Mouse (Mus musculus): ENCODE data around the gene Vwa3b. TPM values are rescaled to one million over a fixed set of nuclear protein-coding genes. Genes with fewer than 3 reads are reported as not detected.

Vwa3b gene
- polyA plus RNA-seq, 1 experiment from 2014 or later, result 1.3 TPM

DNA sequence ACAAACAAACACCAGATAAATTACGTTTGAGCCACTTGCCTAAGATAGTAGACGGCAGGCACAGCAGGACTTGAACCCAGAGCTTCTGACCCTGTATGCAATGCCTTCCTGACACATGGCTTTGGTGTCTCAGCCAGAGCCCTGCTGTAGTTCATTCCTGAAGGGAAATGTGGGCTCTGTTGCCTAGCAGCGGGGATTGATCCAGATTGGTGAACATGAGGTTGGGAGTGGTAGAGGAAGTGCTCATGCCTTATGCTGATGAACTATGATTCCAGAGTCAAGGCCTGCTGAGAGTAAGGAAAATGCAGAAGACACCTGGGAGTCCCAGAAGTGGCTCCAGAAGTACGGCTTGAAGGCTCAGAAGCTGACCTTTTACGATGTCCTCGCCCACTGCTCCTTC is 74.0 kb downstream of the Vwa3b start:
- WGBS, result 90% methylated on average over 6 of the region's 6 CpGs
- ATAC-seq (ENCODE audit: insufficient number of reproducible peaks, insufficient read depth, low FRiP score, low read depth), result no peak
- H3K9me3 ChIP-seq (ENCODE audit: control insufficient read depth, low read depth, low read length), result no peaks in the 10 kb centered on the region
- no peaks in the 10 kb centered on the region for H3K27me3 ChIP-seq (ENCODE audit: control insufficient read depth, insufficient read depth, low read length)
- H3K36me3 ChIP-seq (ENCODE audit: control insufficient read depth, insufficient read depth, low read length), result no peaks in the 10 kb centered on the region
- H3K4me3 ChIP-seq (ENCODE audit: low read depth, low read length), result no peak overlapping the region
- H3K4me1 ChIP-seq (ENCODE audit: control insufficient read depth, insufficient read depth, low read length), result no peaks in the 10 kb centered on the region
- no peak overlapping the region for H3K27ac ChIP-seq (ENCODE audit: low read length)
- no peak overlapping the region for H3K4me2 ChIP-seq (replicated peaks; ENCODE audit: low read depth, low read length)
- no peak overlapping the region for H3K9ac ChIP-seq (replicated peaks; ENCODE audit: low read depth, low read length)

DNA sequence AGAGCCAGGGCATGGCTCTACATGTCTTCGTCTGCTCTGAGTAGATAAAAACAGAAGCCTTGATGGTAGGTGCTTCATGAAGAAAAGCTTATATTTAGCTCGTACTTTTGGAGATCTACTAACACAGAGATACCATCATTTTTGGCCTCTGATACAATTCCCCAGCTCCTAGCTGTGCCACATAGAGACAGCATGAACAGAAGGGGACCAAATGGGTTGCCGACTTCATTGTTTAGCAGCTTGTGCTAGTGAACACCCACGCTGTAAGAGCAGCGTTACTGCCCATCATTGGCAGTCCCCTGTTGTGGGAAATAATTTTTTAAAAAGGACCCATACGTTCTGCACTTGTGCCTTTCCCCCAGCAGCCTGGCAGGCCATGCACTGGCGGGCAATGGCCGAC is 74.6 kb downstream of the Vwa3b start:
- Histone ChIP-seq H3K36me3 (ENCODE audit: control insufficient read depth, insufficient read depth, low read length) (no peaks in the 10 kb centered on the region), H3K4me2 (replicated peaks; ENCODE audit: low read depth, low read length) (no peak overlapping the region), H3K9me3 (ENCODE audit: control insufficient read depth, low read depth, low read length) (no peaks in the 10 kb centered on the region), H3K4me3 (ENCODE audit: low read depth, low read length) (no peak overlapping the region), H3K9ac (replicated peaks; ENCODE audit: low read depth, low read length) (no peak overlapping the region), H3K27ac (ENCODE audit: low read length) (no peak overlapping the region), H3K4me1 (ENCODE audit: control insufficient read depth, insufficient read depth, low read length) (no peaks in the 10 kb centered on the region), H3K27me3 (ENCODE audit: control insufficient read depth, insufficient read depth, low read length) (no peaks in the 10 kb centered on the region)
- 93% methylated on average over 8 of the region's 8 CpGs for WGBS
- ATAC-seq (ENCODE audit: insufficient number of reproducible peaks, insufficient read depth, low FRiP score, low read depth), result no peak

DNA sequence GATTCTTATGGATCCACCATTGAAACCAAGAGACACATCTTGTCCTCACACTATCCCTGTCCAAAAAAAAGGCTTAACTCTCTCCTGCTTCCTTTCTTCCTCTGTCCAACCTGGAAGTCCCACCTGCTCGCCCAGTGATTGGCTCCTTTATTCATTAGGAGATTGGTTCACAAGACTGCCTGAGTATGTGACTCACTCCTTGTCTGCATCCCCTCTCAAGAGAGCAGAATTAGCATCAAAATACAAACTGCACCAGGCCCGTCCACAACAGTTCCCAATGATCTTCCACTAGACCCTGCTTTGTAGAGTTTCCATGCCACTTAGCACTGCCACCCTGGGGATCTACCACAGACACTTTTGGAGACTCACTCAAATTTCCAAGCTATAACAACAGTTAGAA is 75.3 kb downstream of the Vwa3b start:
- WGBS, result 88% methylated on average over 2 of the region's 2 CpGs
- Histone ChIP-seq H3K27me3 (ENCODE audit: control insufficient read depth, insufficient read depth, low read length) (no peaks in the 10 kb centered on the region), H3K4me2 (replicated peaks; ENCODE audit: low read depth, low read length) (no peak overlapping the region), H3K9ac (replicated peaks; ENCODE audit: low read depth, low read length) (no peak overlapping the region), H3K4me3 (ENCODE audit: low read depth, low read length) (no peak overlapping the region), H3K36me3 (ENCODE audit: control insufficient read depth, insufficient read depth, low read length) (no peaks in the 10 kb centered on the region), H3K27ac (ENCODE audit: low read length) (no peak overlapping the region), H3K9me3 (ENCODE audit: control insufficient read depth, low read depth, low read length) (no peaks in the 10 kb centered on the region), H3K4me1 (ENCODE audit: control insufficient read depth, insufficient read depth, low read length) (no peaks in the 10 kb centered on the region)
- ATAC-seq (ENCODE audit: insufficient number of reproducible peaks, insufficient read depth, low FRiP score, low read depth), result no peak

DNA sequence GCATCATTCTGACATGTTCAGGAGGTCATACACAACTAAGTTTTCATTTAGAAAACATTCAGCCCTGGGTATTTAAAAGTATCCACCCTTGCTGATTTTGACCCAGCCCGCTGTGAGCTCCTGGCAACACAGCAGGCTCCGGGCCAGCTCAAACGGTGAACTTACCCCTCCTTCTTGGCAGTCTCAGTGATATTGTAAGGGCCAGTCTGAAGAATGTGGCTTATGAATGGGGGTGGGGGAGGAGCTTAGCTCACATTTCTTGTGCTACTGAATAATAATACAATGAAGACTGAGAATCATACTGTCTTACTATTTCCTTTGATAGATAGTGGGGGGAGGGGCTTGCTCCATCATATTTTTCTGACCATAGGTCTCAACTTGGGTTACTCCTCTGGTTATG is 78.8 kb downstream of the Vwa3b start:
- no peak for ATAC-seq (ENCODE audit: insufficient number of reproducible peaks, insufficient read depth, low FRiP score, low read depth)
- WGBS, result 58% methylated on average over 3 of the region's 3 CpGs
- no peaks in the 10 kb centered on the region for H3K4me1 ChIP-seq (ENCODE audit: control insufficient read depth, insufficient read depth, low read length)

DNA sequence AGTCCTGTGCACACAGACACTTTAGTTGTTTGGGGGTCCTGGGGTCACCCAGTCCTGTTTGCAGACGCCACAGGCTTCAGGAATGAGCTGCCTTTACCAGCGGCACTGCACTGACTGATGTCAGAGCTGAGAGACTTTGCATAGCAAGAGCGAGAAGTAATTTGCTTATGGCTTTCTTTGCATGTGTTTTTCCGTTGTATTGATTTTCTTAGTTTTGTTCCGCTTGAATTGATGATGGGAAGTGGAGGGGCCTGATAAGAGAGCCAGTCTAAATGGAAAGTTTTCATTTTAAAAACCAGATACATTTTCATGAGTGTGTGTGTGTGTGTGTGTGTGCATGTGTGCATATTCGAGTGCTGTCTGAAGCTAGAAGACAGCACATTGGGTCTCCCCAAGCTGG is 87.4 kb downstream of the Vwa3b start:
- WGBS, result 66% methylated on average over 6 of the region's 6 CpGs
- no peak overlapping the region for H3K4me2 ChIP-seq (replicated peaks; ENCODE audit: low read depth, low read length)
- H3K4me3 ChIP-seq (ENCODE audit: low read depth, low read length), result no peak overlapping the region
- no peaks in the 10 kb centered on the region for H3K36me3 ChIP-seq (ENCODE audit: control insufficient read depth, insufficient read depth, low read length)
- no peak overlapping the region for H3K9ac ChIP-seq (replicated peaks; ENCODE audit: low read depth, low read length)
- H3K27me3 ChIP-seq (ENCODE audit: control insufficient read depth, insufficient read depth, low read length), result no peaks in the 10 kb centered on the region
- no peaks in the 10 kb centered on the region; the same call in 1 of the 2 replicates for H3K4me1 ChIP-seq (ENCODE audit: control insufficient read depth, insufficient read depth, low read length)
- ATAC-seq (ENCODE audit: insufficient number of reproducible peaks, insufficient read depth, low FRiP score, low read depth), result no peak
- H3K9me3 ChIP-seq (ENCODE audit: control insufficient read depth, low read depth, low read length), result no peaks in the 10 kb centered on the region
- H3K27ac ChIP-seq (ENCODE audit: low read length), result no peak overlapping the region

More for the DNA sequence above, 78.8 kb downstream of the Vwa3b start:
- Histone ChIP-seq H3K4me3 (ENCODE audit: low read depth, low read length) (no peak overlapping the region), H3K4me2 (replicated peaks; ENCODE audit: low read depth, low read length) (no peak overlapping the region), H3K9me3 (ENCODE audit: control insufficient read depth, low read depth, low read length) (no peaks in the 10 kb centered on the region), H3K36me3 (ENCODE audit: control insufficient read depth, insufficient read depth, low read length) (no peaks in the 10 kb centered on the region), H3K27me3 (ENCODE audit: control insufficient read depth, insufficient read depth, low read length) (no peaks in the 10 kb centered on the region), H3K9ac (replicated peaks; ENCODE audit: low read depth, low read length) (no peak overlapping the region), H3K27ac (ENCODE audit: low read length) (no peak overlapping the region)

DNA sequence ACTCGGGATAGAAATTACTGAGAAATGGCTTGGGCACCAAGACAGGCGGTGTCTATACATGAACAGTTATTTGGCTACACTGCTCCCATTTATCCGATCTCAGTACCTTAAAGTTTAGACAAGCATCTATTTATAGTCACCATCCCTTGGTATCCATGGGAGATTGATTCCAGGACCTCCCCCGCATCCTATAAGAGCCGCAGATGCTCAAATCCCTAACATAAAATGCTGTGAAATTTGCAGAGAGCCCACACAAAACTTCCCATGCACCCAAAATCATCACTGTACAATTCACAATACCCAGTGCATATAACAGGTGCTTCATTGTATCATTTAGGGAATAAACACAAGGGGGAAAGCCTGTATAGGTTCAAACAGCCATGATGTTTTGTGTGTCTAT is 89.5 kb downstream of the Vwa3b start:
- Histone ChIP-seq H3K4me1 (ENCODE audit: control insufficient read depth, insufficient read depth, low read length) (no peaks in the 10 kb centered on the region; the same call in 1 of the 2 replicates), H3K9ac (replicated peaks; ENCODE audit: low read depth, low read length) (no peak overlapping the region), H3K4me2 (replicated peaks; ENCODE audit: low read depth, low read length) (no peak overlapping the region), H3K4me3 (ENCODE audit: low read depth, low read length) (no peak overlapping the region), H3K27me3 (ENCODE audit: control insufficient read depth, insufficient read depth, low read length) (no peaks in the 10 kb centered on the region), H3K9me3 (ENCODE audit: control insufficient read depth, low read depth, low read length) (no peaks in the 10 kb centered on the region), H3K27ac (ENCODE audit: low read length) (no peak overlapping the region), H3K36me3 (ENCODE audit: control insufficient read depth, insufficient read depth, low read length) (no peaks in the 10 kb centered on the region)
- WGBS, result 77% methylated on average over 5 of the region's 5 CpGs
- no peak for ATAC-seq (ENCODE audit: insufficient number of reproducible peaks, insufficient read depth, low FRiP score, low read depth)

DNA sequence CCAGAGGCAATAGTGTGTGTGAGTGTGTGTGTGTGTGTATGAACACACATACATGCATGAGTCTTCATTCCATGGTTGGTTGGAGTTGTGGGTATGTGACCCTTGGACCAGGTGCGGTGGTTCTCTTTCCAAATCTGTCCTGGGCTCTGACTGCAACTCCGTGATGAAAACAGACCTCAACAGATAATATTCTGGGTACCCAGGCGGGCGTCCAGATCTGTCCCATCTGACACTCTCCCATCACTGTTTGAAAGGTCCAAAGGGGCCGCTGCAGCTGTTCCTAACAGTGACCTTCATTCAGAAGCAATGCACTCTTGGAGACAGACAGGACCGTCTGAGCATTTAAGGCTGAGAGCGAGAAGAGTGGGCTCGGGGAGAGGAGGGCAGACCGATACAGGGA is 90.2 kb downstream of the Vwa3b start:
- H3K27me3 ChIP-seq (ENCODE audit: control insufficient read depth, insufficient read depth, low read length), result no peaks in the 10 kb centered on the region
- H3K4me1 ChIP-seq (ENCODE audit: control insufficient read depth, insufficient read depth, low read length), result peaks cover under 1% of the 10 kb centered on the region; the same call in 1 of the 2 replicates
- H3K4me2 ChIP-seq (replicated peaks; ENCODE audit: low read depth, low read length), result no peak overlapping the region
- no peaks in the 10 kb centered on the region for H3K9me3 ChIP-seq (ENCODE audit: control insufficient read depth, low read depth, low read length)
- no peak for ATAC-seq (ENCODE audit: insufficient number of reproducible peaks, insufficient read depth, low FRiP score, low read depth)
- H3K9ac ChIP-seq (replicated peaks; ENCODE audit: low read depth, low read length), result no peak overlapping the region
- H3K36me3 ChIP-seq (ENCODE audit: control insufficient read depth, insufficient read depth, low read length), result no peaks in the 10 kb centered on the region
- no peak overlapping the region for H3K4me3 ChIP-seq (ENCODE audit: low read depth, low read length)
- 83% methylated on average over 9 of the region's 9 CpGs for WGBS
- H3K27ac ChIP-seq (ENCODE audit: low read length), result no peak overlapping the region

DNA sequence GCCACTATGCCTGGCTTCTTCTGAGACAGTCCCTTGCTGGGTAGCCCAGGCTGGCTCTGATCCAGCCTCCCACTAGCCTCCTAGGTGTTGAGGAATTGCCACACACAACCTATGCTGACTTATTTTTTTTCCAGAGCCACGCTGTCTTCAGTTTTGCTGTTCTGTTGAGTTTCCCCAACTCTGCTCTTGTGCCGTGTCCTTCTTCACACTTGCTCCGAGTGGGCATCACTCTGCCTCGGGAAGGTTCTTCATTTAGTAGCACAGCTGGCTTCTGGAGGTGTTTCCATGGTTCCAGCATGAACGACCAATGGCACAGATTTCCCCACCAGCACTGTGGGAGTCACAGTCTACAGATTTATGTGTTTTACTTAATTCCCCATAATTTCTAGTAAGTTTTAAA is 91.6 kb downstream of the Vwa3b start:
- Histone ChIP-seq H3K4me2 (replicated peaks; ENCODE audit: low read depth, low read length) (no peak overlapping the region), H3K4me1 (ENCODE audit: control insufficient read depth, insufficient read depth, low read length) (peaks cover 10% of the 10 kb centered on the region; the same call in 1 of the 2 replicates), H3K27ac (ENCODE audit: low read length) (no peak overlapping the region), H3K4me3 (ENCODE audit: low read depth, low read length) (no peak overlapping the region), H3K9me3 (ENCODE audit: control insufficient read depth, low read depth, low read length) (no peaks in the 10 kb centered on the region), H3K36me3 (ENCODE audit: control insufficient read depth, insufficient read depth, low read length) (no peaks in the 10 kb centered on the region), H3K9ac (replicated peaks; ENCODE audit: low read depth, low read length) (no peak overlapping the region), H3K27me3 (ENCODE audit: control insufficient read depth, insufficient read depth, low read length) (no peaks in the 10 kb centered on the region)
- ATAC-seq (ENCODE audit: insufficient number of reproducible peaks, insufficient read depth, low FRiP score, low read depth), result no peak
- WGBS, result 86% methylated on average over 5 of the region's 5 CpGs

DNA sequence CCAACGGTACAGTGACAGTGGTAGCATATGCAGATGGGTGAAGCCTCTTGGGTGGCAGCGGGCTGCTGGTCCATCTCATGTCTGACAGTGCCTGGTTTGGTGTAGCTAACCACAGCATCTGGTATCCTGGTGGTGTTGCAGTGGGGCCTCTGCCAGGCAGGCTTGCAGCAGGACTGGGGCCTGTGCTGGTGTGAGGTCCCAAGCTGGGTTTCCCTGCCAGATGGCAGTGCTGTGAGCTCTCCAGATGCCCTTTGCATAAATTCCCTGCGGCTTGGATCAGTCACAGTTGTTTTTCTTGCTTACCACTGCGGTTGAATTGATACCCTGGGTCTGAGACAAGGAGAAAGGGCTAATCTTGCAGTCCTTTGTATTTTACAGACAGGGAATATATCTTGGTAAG is 95.9 kb downstream of the Vwa3b start:
- Histone ChIP-seq H3K9ac (replicated peaks; ENCODE audit: low read depth, low read length) (no peak overlapping the region), H3K27me3 (ENCODE audit: control insufficient read depth, insufficient read depth, low read length) (no peaks in the 10 kb centered on the region), H3K27ac (ENCODE audit: low read length) (peak overlapping the region; percentile 63; the same call in 1 of the 2 replicates), H3K4me2 (replicated peaks; ENCODE audit: low read depth, low read length) (no peak overlapping the region), H3K4me1 (ENCODE audit: control insufficient read depth, insufficient read depth, low read length) (peaks cover 24% of the 10 kb centered on the region), H3K9me3 (ENCODE audit: control insufficient read depth, low read depth, low read length) (no peaks in the 10 kb centered on the region), H3K36me3 (ENCODE audit: control insufficient read depth, insufficient read depth, low read length) (no peaks in the 10 kb centered on the region), H3K4me3 (ENCODE audit: low read depth, low read length) (no peak overlapping the region)
- WGBS, result 35% methylated on average over 4 of the region's 4 CpGs
- ATAC-seq (ENCODE audit: insufficient number of reproducible peaks, insufficient read depth, low FRiP score, low read depth), result no peak
